Mouse (Mus musculus) kidney, adult 11 months (tissue): Measurements from ENCODE around the gene Rpa1.
A peak's percentile ranks its signal among the peaks of the same experiment; 100 is the strongest.

ENCODE experiments used
- DNase-seq: peaks from one replicate; pipeline ENCODE4 v3.0.0; 2022

Gene Rpa1

DNA sequence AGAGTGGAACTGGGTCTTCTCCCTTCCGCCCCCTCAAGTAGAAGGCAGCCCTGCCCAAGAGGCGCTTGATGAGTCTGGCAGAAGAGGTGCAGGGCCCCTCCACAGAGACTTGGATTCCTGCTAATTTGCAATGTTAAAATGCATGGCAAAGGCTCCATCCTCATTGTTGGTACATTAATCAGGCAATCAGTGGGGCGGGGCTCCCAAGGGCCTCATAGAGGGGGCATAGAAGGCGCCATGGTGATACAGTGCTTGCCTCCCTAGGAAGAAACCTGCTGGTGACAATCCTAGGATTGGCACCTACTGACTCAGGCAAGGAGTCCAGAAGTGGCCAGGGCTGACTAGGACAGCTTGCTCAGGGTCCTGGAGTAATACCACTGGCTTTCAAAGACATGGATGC, 86.4 kb downstream of the Rpa1 start:
- DNase-seq, result no peak

DNA sequence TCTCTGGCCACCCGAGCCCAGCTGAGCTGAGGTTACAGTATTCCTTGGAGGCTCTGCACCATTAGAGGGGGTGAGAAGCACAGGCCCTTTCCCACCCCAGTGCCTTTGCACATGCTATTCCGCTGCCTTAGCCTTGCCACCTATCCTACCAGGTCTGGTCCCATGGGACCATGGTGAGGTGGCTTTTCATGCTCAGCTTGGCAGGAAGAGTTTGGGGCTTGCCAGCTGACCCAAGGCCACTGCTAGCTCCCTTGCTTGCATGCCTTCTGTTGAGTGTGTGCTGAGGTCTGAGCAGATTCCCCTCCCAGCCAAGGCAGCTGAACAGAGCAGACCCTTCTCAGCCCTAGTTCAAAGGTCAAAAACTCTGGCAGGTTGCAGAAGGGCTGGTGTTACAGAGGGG, 87.1 kb downstream of the Rpa1 start:
- DNase-seq, result no peak

DNA sequence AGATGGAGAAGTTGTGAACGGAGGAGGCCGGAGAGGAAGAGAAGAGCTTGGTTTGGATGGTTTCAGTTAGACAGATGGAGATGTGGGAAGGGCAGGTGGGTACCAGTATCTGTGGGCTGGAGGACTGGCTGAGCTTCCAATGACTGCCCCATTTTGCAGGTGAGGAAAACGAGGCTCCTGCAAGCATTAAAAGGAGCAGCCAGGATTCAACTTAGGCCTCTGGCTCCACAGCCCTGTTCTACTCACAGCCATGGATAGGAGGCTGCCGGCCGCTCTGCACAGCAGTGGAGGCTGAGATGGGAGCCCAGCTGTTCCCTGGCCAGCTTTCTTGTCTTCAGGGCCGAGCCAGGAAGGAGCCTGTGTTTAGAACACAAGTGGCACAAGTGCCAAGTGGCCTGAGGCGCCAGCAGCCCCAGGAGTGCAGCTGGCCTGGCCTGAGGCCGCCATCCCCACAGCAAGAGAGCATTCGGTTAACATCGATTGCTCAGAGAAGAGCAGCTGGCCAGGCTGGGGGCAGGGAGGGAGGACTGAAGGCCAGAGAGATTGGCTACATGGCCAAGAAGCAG, 88.0 kb downstream of the Rpa1 start:
- no peak for DNase-seq

DNA sequence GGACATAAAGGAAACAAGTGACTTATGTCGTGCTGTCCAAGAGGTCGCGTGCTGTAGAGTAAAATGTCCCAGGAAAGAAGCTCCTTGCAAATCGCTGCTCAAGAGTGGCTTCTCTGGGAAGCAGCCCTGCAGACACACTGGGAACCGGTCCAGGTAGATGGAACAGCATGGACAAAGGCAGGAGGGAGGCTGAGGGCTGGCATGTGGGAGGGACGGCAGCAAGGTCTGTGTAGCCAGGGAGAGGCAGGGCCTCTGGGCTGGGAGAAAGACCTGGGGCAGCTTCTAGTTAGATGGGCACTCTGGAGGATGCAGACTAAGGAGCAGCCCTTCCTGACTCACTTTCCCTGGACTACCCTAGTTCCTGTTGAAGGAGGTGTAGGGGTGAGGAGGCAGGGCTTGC, 88.7 kb downstream of the Rpa1 start:
- no peak for DNase-seq

DNA sequence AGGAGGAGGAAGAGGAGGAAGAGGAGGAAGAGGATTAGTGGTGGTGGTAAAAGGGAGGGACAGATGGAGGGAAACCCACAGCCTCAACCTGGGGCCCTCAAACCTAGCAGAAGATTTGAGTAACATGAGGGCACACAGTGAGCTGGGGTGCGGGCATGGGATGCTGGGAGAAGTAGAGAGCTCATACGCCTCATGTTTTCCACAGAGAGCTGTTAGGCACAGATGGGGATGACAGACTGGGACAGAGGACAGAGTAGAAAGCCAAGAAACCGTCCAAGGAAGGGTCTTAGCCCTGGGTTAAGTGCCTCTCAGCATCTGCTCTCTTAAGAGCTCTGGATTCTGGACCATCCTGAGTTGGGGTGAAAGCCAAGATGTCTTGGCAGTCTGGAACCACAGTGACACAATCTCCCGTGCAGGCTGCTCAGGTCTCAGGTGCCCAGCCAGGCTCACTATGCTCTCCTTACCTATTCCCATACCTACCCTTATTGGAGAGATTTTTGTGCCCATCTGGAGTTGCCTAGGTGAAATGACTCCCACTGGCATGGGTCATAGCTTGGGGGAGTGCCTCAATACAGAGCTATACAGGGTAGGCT, 91.0 kb downstream of the Rpa1 start:
- DNase-seq, result no peak

DNA sequence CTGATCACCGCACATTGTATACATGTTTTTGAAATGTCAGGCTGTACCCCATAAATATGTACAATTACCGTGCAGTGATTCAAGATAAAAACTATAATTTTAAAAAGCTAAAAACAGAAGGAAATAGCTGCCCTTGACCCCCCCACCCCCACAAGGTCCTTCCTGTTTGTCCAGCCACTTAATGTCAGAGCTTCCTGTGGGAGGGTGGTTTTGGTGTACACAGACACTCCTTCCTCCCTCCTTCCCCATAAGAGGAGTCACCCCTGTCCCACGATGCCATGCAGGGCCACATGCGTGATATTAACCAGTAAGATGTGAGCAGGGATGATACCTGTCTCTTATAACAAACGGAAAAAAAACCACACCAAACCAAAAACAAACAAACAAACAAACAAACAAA, 92.8 kb downstream of the Rpa1 start:
- no peak for DNase-seq

DNA sequence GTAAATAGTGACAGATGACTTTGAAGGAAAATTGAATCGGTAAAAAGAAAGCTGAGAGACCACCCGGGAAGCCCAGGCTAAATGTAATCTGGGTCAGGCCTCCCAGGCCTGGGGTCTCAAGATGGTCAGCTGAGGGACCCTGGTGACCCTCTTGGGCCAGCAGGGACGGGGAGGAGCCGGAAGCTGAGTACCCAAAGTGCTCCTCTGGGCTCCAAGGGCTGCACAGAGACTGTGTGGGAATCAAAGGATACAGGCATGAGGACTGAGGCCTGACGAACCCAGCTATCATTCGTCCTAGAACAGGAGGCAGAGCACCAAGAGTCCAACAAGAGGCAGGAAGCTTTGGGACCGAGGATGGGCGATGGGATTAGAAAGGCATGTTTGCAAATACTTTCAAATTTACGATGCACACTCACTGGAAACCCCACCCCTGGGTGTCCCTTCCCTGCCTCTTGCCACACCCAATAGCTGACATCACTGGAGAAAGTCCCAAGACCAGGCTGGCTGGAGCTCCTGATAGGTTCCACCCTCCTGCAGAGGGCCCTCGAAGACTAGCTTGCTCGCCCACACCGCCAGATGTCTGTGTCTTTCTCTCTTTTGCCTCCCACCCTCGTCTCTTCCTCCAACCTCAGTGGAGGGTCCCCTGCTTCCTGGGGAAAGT, 93.7 kb downstream of the Rpa1 start:
- peak; percentile 57 for DNase-seq

GRCm38 (mm10) chr11:75251557-75252070, 96.5 kb downstream of the Rpa1 start:
- no peak for DNase-seq

- no peak for DNase-seq
Measured at GRCm38 (mm10) chr11:75251006-75251512, 97.1 kb downstream of the Rpa1 start.

- no peak for DNase-seq
Measured at GRCm38 (mm10) chr11:75249588-75249987, 98.5 kb downstream of the Rpa1 start.
